Mouse (Mus musculus) small intestine, adult 2 months (tissue): ENCODE data around the gene Fndc7. TPM values are rescaled to one million over a fixed set of nuclear protein-coding genes. Genes with fewer than 3 reads are reported as not detected.
"Not testable (repeated sequence)": the region's sequence is repeated elsewhere in the genome, so short reads cannot be mapped to it uniquely, and the experiment has no call there.

Source experiments
- H3K27ac ChIP-seq: fragments of 200-500 bp; 2 replicates; pipeline ENCODE4 v1.5.1; 2012; ENCODE audit warnings: low read depth, low read length, control low read depth, inconsistent platforms; ENCODE audit not compliant: insufficient read depth
- H3K27me3 ChIP-seq: fragments of 200-500 bp; 2 replicates; pipeline ENCODE4 v1.6.1; 2012; ENCODE audit warnings: mild to moderate bottlenecking, moderate library complexity, low read length, inconsistent platforms; ENCODE audit not compliant: control insufficient read depth, insufficient read depth
- H3K36me3 ChIP-seq: fragments of 200-500 bp; 2 replicates; pipeline ENCODE4 v1.6.1; 2012; ENCODE audit warnings: mild to moderate bottlenecking, low read length, control low read depth, inconsistent platforms; ENCODE audit not compliant: control insufficient read depth, insufficient read depth
- H3K4me1 ChIP-seq: fragments of 200-500 bp; 2 replicates; pipeline ENCODE4 v1.6.1; 2012; ENCODE audit warnings: low read length, inconsistent platforms, mixed read lengths; ENCODE audit not compliant: control insufficient read depth, insufficient read depth, insufficient read length
- H3K4me3 ChIP-seq: fragments of 200-500 bp; 2 replicates; pipeline ENCODE4 v1.5.1; 2012; ENCODE audit warnings: low read depth, mild to moderate bottlenecking, control low read depth, inconsistent platforms, low read length, moderate library complexity
- CTCF ChIP-seq: fragments of 200-500 bp; IDR thresholded peaks from 2 replicates; pipeline ENCODE4 v1.5.1; 2012; ENCODE audit warnings: low read depth, mild to moderate bottlenecking, control low read depth, inconsistent platforms, low read length, moderate library complexity, mixed read lengths; ENCODE audit not compliant: insufficient replicate concordance, insufficient read length; ENCODE audit errors: extremely low read depth
- POLR2A ChIP-seq: fragments of 200-500 bp; IDR thresholded peaks from 2 replicates; pipeline ENCODE4 v1.6.1; 2012; ENCODE audit warnings: low read depth, mild to moderate bottlenecking, control low read depth, inconsistent platforms, low read length, moderate library complexity
- WGBS: fragments of 180-500 bp; shearing (Covaris S2); methylation state at CpG from one replicate; pipeline ENCODE4 v1.1.7; 2018; 5-methylcytosine and 5-hydroxymethylcytosine counted together
- polyA plus RNA-seq: library from polyadenylated mRNA; depleted of rRNA; stranded (reverse); fragments of >200 nt; gene quantifications from 2 replicates; pipeline ENCODE4 v1.2.3, GENCODE M21; 2012

The Fndc7 gene
- polyA plus RNA-seq, 1 experiment, result 0.10 TPM

DNA sequence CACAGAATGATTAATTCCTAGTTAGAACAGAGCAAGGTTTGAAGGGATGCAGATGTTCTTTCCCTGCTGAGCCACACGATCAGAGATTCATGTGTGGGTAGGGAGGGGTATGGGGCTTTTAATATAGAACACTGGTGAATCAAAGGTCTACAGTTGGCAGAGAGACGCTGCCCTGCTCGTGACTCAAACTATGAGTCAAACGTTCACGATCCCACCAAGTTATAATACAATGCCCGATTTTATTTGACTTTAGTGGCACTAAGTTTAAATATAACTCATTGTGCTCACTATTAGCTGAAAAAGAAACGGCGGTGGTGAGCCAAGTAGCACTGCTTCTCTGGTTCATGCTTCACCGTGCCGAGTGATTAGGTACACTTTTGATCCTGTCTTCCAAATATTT lies 26.7 kb downstream of the Fndc7 start:
- H3K4me3 ChIP-seq, result no peak overlapping the region
- no peaks in the 10 kb centered on the region for H3K27me3 ChIP-seq
- TF ChIP-seq CTCF, result no peak
- TF ChIP-seq POLR2A, result no peak
- H3K36me3 ChIP-seq, result no peaks in the 10 kb centered on the region
- H3K27ac ChIP-seq, result no peak overlapping the region
- WGBS, result 82% methylated on average over 10 of the region's 10 CpGs
- H3K4me1 ChIP-seq, result no peaks in the 10 kb centered on the region

DNA sequence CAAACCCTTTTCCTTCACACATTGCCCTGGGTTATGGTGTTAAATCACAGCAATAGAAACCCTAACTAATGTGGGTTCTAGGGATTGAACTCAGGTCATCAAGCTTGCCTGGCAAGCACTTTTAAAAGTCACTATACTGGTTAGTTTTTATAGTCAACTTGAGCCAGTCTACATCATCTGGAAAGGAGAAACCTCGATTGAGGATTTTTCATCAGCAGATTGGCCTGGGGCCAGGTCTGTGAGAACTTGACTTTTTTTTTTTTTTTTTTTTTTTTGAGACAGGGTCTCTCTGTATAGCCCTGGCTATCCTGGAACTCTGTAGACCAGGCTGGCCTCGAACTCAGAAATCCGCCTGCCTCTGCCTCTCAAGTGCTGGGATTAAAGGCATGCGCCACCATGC lies 27.5 kb downstream of the Fndc7 start:
- not testable (repeated sequence) for H3K27ac ChIP-seq, H3K4me1 ChIP-seq, H3K4me3 ChIP-seq, H3K36me3 ChIP-seq, H3K27me3 ChIP-seq
- 81% methylated on average over 4 of the region's 4 CpGs for WGBS

- Histone ChIP-seq H3K27ac (no peak overlapping the region), H3K36me3 (no peaks in the 10 kb centered on the region), H3K4me1 (no peaks in the 10 kb centered on the region; the same call in 1 of the 2 replicates), H3K27me3 (no peaks in the 10 kb centered on the region), H3K4me3 (no peak overlapping the region)
- no peak for TF ChIP-seq POLR2A
- TF ChIP-seq CTCF, result no peak
- 68% methylated on average over 2 of the region's 2 CpGs for WGBS
These were observed 29.0 kb downstream of the Fndc7 start for GRCm38 (mm10) chr3:108860786-108861185.

DNA sequence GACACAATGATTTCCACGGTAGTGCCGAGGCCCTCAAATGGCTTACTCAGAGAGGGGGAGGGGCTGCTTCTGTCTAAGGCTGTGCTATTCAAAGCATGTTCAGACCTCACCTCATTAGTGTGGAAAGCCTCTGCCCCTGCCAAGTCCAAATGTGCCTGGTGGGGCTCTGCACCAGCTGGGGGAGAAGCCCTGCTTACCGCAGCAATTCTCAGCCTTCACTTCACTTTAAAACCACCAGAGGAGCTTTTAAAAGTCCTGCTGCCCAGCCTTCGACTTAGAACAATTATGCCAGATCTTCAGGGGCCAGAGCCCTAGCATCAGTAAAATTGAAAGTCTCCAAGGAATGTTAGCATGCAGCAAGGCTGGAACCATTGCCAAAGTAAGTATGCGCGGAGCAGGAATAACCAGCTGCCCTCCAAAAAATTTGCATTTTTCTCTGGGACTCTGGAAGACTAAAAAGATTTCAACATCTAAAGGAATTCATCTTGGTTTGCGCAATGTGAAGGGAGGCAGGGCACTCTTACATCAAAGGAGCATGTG lies 31.5 kb downstream of the Fndc7 start:
- Histone ChIP-seq H3K27me3 (no peaks in the 10 kb centered on the region), H3K4me1 (peaks cover 3% of the 10 kb centered on the region; the same call in 1 of the 2 replicates), H3K36me3 (no peaks in the 10 kb centered on the region), H3K4me3 (no peak overlapping the region), H3K27ac (no peak overlapping the region)
- TF ChIP-seq POLR2A (no peak), CTCF (no peak)
- 72% methylated on average over 7 of the region's 7 CpGs for WGBS

DNA sequence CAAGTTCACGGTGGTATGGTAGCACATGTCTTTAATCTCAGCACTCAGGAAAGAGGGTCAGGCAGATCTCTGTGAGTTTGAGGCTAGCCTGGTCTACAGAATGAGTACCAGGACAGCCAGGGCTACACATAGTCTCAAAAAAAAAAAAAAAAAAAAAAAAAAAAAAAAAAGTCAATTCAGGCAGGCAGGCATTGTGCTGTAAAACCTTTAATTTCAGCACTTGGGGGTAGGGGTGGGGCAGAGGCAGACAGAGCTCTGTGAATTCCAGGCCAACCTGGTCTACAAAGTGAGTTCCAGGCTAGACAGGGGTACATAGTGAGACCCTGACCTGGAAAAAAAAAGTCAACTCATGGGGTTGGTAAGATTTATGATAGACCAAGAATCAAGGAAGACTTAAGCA lies 32.1 kb downstream of the Fndc7 start:
- no peak overlapping the region for H3K27ac ChIP-seq
- H3K36me3 ChIP-seq, result no peaks in the 10 kb centered on the region
- H3K4me3 ChIP-seq, result no peak overlapping the region
- no peak for TF ChIP-seq CTCF
- TF ChIP-seq POLR2A, result no peak
- WGBS, result 84% methylated on average over 1 of the region's 1 CpGs
- H3K4me1 ChIP-seq, result peaks cover 3% of the 10 kb centered on the region; the same call in 1 of the 2 replicates
- H3K27me3 ChIP-seq, result no peaks in the 10 kb centered on the region

GRCm38 (mm10) chr3:108857124-108857470 lies 32.7 kb downstream of the Fndc7 start:
- Histone ChIP-seq H3K4me3 (no peak overlapping the region), H3K36me3 (no peaks in the 10 kb centered on the region)
- WGBS, result 49% methylated on average over 3 of the region's 3 CpGs

DNA sequence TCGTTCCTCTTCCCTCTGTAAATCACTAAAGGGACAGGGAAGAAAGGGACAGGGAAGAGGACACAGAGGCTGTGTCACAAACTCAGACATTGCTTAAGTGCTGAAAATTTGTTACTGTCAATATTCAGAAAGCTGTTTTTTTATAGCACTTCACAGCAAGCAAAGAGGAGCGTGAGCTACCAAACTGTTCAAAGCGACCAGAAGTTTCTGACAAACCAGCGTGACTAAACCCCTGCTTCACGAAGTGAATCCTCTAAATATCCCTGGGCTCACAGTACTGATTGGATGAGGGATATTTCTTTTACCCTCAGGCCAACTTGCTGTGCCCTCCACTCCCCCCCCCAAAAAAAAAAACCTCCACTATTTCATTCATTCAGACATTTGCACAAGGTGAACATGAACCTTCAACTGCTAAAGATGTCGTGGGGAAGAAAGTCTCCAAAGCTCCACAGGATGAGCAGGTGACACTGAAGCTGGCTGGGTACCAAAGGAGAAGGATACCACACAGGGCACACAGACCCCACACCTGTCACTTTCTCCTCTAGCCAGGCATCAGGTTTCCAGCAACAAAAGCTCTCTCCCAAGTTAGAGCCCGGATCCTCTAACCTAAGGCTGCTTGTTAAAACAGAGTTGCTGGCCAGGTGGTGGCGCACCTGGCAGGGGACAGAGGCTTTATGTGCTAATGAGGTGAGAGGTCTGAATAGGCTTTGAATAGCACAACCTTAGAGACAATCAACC lies 33.3 kb downstream of the Fndc7 start:
- H3K4me1 ChIP-seq, result peaks cover 8% of the 10 kb centered on the region
- H3K4me3 ChIP-seq, result no peak overlapping the region
- H3K27ac ChIP-seq, result peak overlapping the region; percentile 25; the same call in 1 of the 2 replicates
- peak; percentile 77; the same call in 1 of the 2 replicates for TF ChIP-seq CTCF
- TF ChIP-seq POLR2A, result no peak
- WGBS, result 65% methylated on average over 8 of the region's 8 CpGs
- H3K36me3 ChIP-seq, result no peaks in the 10 kb centered on the region
- H3K27me3 ChIP-seq, result no peaks in the 10 kb centered on the region

More at GRCm38 (mm10) chr3:108857124-108857470, 32.7 kb downstream of the Fndc7 start:
- Histone ChIP-seq H3K4me1 (peaks cover 4% of the 10 kb centered on the region; the same call in 1 of the 2 replicates), H3K27me3 (no peaks in the 10 kb centered on the region), H3K27ac (no peak overlapping the region)
- TF ChIP-seq CTCF (no peak), POLR2A (no peak)
